Mouse (Mus musculus): ENCODE data around the gene Cant1. TPM values are rescaled to one million over a fixed set of nuclear protein-coding genes. Genes with fewer than 3 reads are reported as not detected.

Cant1 gene
- 8.5 TPM for polyA plus RNA-seq (2014; fragmentation: Illumina TruSeq; extraction: RNeasy Lipid Tissue Mini Kit (QIAGEN cat#74804); ENCODE audit: low replicate concordance)

GRCm38 (mm10) chr11:118418834-118419504, at the start of gene Cant1:
Gene Cant1, minus strand, starts transcription at chr11:118419086.

GRCm38 (mm10) chr11:118427986-118428385, 9.1 kb upstream of the Cant1 start, which contains the start of gene C1qtnf1:
Gene C1qtnf1, plus strand, starts transcription at chr11:118428203.

GRCm38 (mm10) chr11:118401760-118402280, 17.1 kb downstream of the Cant1 start, which contains the start of gene Lgals3bp:
Gene Lgals3bp, minus strand, starts transcription at chr11:118402092.

Other genes with a start within 250 kb of the Cant1 start
- 37.1 TPM for gene Cyth1, start 170.5 kb downstream of the Cant1 start, polyA plus RNA-seq (2014; fragmentation: Illumina TruSeq; extraction: RNeasy Lipid Tissue Mini Kit (QIAGEN cat#74804); ENCODE audit: low replicate concordance)
- gene Usp36, start 128.8 kb downstream of the Cant1 start, polyA plus RNA-seq (2014; fragmentation: Illumina TruSeq; extraction: RNeasy Lipid Tissue Mini Kit (QIAGEN cat#74804); ENCODE audit: low replicate concordance): 1.8 TPM
- not detected for gene Cep295nl, start 76.6 kb downstream of the Cant1 start, polyA plus RNA-seq (2014; fragmentation: Illumina TruSeq; extraction: RNeasy Lipid Tissue Mini Kit (QIAGEN cat#74804); ENCODE audit: low replicate concordance)
- gene Timp2, start 63.3 kb downstream of the Cant1 start, polyA plus RNA-seq (2014; fragmentation: Illumina TruSeq; extraction: RNeasy Lipid Tissue Mini Kit (QIAGEN cat#74804); ENCODE audit: low replicate concordance): 16.7 TPM
- gene Lgals3bp, start 17.0 kb downstream of the Cant1 start, polyA plus RNA-seq (2014; fragmentation: Illumina TruSeq; extraction: RNeasy Lipid Tissue Mini Kit (QIAGEN cat#74804); ENCODE audit: low replicate concordance): 38.8 TPM
- 0.63 TPM for gene C1qtnf1, start 9.1 kb upstream of the Cant1 start, polyA plus RNA-seq (2014; fragmentation: Illumina TruSeq; extraction: RNeasy Lipid Tissue Mini Kit (QIAGEN cat#74804); ENCODE audit: low replicate concordance)
- 1.1 TPM for gene Engase, start 57.7 kb upstream of the Cant1 start, polyA plus RNA-seq (2014; fragmentation: Illumina TruSeq; extraction: RNeasy Lipid Tissue Mini Kit (QIAGEN cat#74804); ENCODE audit: low replicate concordance)